Mouse (Mus musculus): ENCODE data around the gene Sult2a7. TPM values are rescaled to one million over a fixed set of nuclear protein-coding genes. Genes with fewer than 3 reads are reported as not detected.

The Sult2a7 gene
- not detected in 2 replicates for polyA plus RNA-seq (2014; fragmentation: Nextera tagmentation; extraction: Ambion mirVana)

GRCm38 (mm10) chr7:14494130-14494529 lies at the start of gene Sult2a7:
Gene Sult2a7 (minus strand): TSS chr7:14494230.
- Histone ChIP-seq H3K4me3 (replicated peaks; ENCODE audit: low read length) (no peak within 1 kb of the TSS), H3K27ac (no peak within 1 kb of the TSS), H3K9ac (no peak within 1 kb of the TSS), H3K9me3 (ENCODE audit: control insufficient read depth, low read length) (peaks cover 21% of the 10 kb centered on the region), H3K36me3 (replicated peaks; ENCODE audit: control insufficient read depth, insufficient read depth) (no peaks in the 10 kb centered on the region), H3K4me1 (replicated peaks; ENCODE audit: control insufficient read depth, insufficient read depth, low read length) (no peaks in the 10 kb centered on the region), H3K27me3 (ENCODE audit: control insufficient read depth, insufficient read depth, low read length) (no peaks in the 10 kb centered on the region), H3K4me2 (replicated peaks) (no peak within 1 kb of the TSS)
- no peak for ATAC-seq (ENCODE audit: low FRiP score)
- WGBS: 94% methylated on average over 4 of the region's 4 CpGs
- no peak for DNase-seq (ENCODE audit: low spot score)

DNA sequence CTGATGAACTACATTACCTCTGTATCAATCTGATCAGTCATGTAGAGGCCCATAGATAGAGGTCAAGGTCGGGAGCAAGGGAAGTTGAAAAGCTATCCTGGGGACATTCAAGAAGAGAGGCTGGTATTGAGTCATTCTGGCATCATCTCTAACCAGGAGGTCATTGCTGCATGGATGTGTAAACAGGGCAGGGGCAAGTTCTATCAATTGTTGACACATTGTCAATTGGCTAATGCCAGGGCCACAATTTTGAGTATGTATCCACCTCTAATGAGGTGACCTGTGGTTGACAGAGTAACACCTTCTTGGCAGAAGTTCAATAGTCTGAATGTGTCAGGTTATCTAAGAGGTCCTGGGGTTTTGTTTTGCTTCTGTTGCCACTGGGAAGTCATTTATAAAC lies 31.2 kb upstream of the Sult2a7 start:
- Histone ChIP-seq H3K9ac (no peak overlapping the region), H3K27me3 (ENCODE audit: control insufficient read depth, insufficient read depth, low read length) (no peaks in the 10 kb centered on the region), H3K4me3 (replicated peaks; ENCODE audit: low read length) (no peak overlapping the region), H3K4me2 (replicated peaks) (no peak overlapping the region), H3K4me1 (replicated peaks; ENCODE audit: control insufficient read depth, insufficient read depth, low read length) (no peaks in the 10 kb centered on the region), H3K9me3 (ENCODE audit: control insufficient read depth, low read length) (peaks cover 53% of the 10 kb centered on the region), H3K27ac (no peak overlapping the region), H3K36me3 (replicated peaks; ENCODE audit: control insufficient read depth, insufficient read depth) (no peaks in the 10 kb centered on the region)
- no peak for ATAC-seq (ENCODE audit: low FRiP score)
- no peak for DNase-seq (ENCODE audit: low spot score)
- 69% methylated on average over 1 of the region's 1 CpGs for WGBS

DNA sequence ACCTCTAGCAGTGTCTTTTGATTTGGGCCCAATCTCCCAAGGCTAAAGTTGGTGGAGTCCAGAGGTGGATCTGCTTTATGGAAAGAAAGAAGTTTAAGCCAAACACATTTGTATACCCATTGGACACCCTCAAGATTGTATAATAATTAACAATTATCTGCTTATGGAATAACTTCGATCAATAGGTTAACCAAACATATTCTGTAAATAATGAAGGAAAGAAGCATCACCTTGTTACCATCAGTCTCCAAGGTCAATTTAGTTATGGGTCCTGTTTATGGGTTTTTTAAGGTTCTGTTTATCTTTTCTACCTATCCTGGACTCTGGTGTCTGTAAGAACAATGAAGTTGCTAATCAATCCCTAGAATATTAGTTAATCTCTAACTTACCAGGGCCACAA lies 28.6 kb upstream of the Sult2a7 start:
- ATAC-seq (ENCODE audit: low FRiP score): no peak
- no peak overlapping the region for H3K4me3 ChIP-seq (replicated peaks; ENCODE audit: low read length)
- no peak overlapping the region for H3K4me2 ChIP-seq (replicated peaks)
- no peak overlapping the region for H3K9ac ChIP-seq
- no peaks in the 10 kb centered on the region for H3K4me1 ChIP-seq (replicated peaks; ENCODE audit: control insufficient read depth, insufficient read depth, low read length)
- WGBS: 87% methylated on average over 1 of the region's 1 CpGs
- no peak for DNase-seq (ENCODE audit: low spot score)
- no peaks in the 10 kb centered on the region for H3K36me3 ChIP-seq (replicated peaks; ENCODE audit: control insufficient read depth, insufficient read depth)
- H3K27ac ChIP-seq: no peak overlapping the region
- H3K9me3 ChIP-seq (ENCODE audit: control insufficient read depth, low read length): peaks cover 43% of the 10 kb centered on the region
- no peaks in the 10 kb centered on the region for H3K27me3 ChIP-seq (ENCODE audit: control insufficient read depth, insufficient read depth, low read length)

- H3K9ac ChIP-seq: no peak overlapping the region
- no peaks in the 10 kb centered on the region for H3K4me1 ChIP-seq (replicated peaks; ENCODE audit: control insufficient read depth, insufficient read depth, low read length)
- peaks cover 54% of the 10 kb centered on the region for H3K9me3 ChIP-seq (ENCODE audit: control insufficient read depth, low read length)
- H3K36me3 ChIP-seq (replicated peaks; ENCODE audit: control insufficient read depth, insufficient read depth): no peaks in the 10 kb centered on the region
- H3K27ac ChIP-seq: no peak overlapping the region
- no peak for DNase-seq (ENCODE audit: low spot score)
- H3K4me2 ChIP-seq (replicated peaks): no peak overlapping the region
- ATAC-seq (ENCODE audit: low FRiP score): no peak
- no peaks in the 10 kb centered on the region for H3K27me3 ChIP-seq (ENCODE audit: control insufficient read depth, insufficient read depth, low read length)
- 68% methylated on average over 3 of the region's 3 CpGs for WGBS
- no peak overlapping the region for H3K4me3 ChIP-seq (replicated peaks; ENCODE audit: low read length)
Observed at GRCm38 (mm10) chr7:14518301-14518700, 24.3 kb upstream of the Sult2a7 start.

GRCm38 (mm10) chr7:14492886-14493285 lies 1.1 kb downstream of the Sult2a7 start:
- WGBS: 74% methylated on average over 3 of the region's 3 CpGs
- H3K4me1 ChIP-seq (replicated peaks; ENCODE audit: control insufficient read depth, insufficient read depth, low read length): no peaks in the 10 kb centered on the region
- peaks cover 22% of the 10 kb centered on the region for H3K9me3 ChIP-seq (ENCODE audit: control insufficient read depth, low read length)
- H3K4me3 ChIP-seq (replicated peaks; ENCODE audit: low read length): no peak overlapping the region
- no peaks in the 10 kb centered on the region for H3K27me3 ChIP-seq (ENCODE audit: control insufficient read depth, insufficient read depth, low read length)
- H3K27ac ChIP-seq: no peak overlapping the region
- ATAC-seq (ENCODE audit: low FRiP score) (no peak), DNase-seq (ENCODE audit: low spot score) (no peak)
- no peaks in the 10 kb centered on the region for H3K36me3 ChIP-seq (replicated peaks; ENCODE audit: control insufficient read depth, insufficient read depth)
- no peak overlapping the region for H3K4me2 ChIP-seq (replicated peaks)
- no peak overlapping the region for H3K9ac ChIP-seq

GRCm38 (mm10) chr7:14446534-14446933 lies 47.5 kb downstream of the Sult2a7 start, which contains the start of gene Sult2a8:
Gene Sult2a8 (minus strand): TSS chr7:14446769.
- Histone ChIP-seq H3K9me3 (ENCODE audit: control insufficient read depth, low read length) (peaks cover 46% of the 10 kb centered on the region), H3K4me3 (replicated peaks; ENCODE audit: low read length) (no peak within 1 kb of the TSS), H3K27me3 (ENCODE audit: control insufficient read depth, insufficient read depth, low read length) (no peaks in the 10 kb centered on the region), H3K9ac (no peak within 1 kb of the TSS), H3K4me1 (replicated peaks; ENCODE audit: control insufficient read depth, insufficient read depth, low read length) (no peaks in the 10 kb centered on the region), H3K4me2 (replicated peaks) (no peak within 1 kb of the TSS), H3K27ac (no peak within 1 kb of the TSS), H3K36me3 (replicated peaks; ENCODE audit: control insufficient read depth, insufficient read depth) (no peaks in the 10 kb centered on the region)
- WGBS: 64% methylated on average over 3 of the region's 3 CpGs
- ATAC-seq (ENCODE audit: low FRiP score) (no peak), DNase-seq (ENCODE audit: low spot score) (no peak)

DNA sequence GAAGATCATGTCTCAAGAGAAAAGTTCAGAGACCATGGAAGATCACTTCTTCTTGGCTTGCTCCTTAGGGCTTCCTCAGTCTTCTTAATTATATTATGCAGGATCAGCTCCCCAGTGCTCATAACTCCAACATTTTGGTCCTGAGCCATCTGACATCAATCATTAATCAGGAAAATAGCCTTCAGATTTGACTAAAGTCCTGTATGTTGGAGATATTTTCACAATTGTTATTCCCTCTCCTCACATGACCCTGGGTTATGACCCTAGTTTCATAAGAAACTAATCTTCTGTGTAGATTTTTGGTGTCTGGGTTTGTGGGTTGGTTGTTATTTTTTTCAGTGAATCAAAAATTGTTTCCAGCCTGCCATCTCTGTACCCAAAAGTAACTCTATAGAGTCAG lies 54.4 kb downstream of the Sult2a7 start:
- no peak overlapping the region for H3K27ac ChIP-seq
- no peak for ATAC-seq (ENCODE audit: low FRiP score)
- no peak overlapping the region for H3K9ac ChIP-seq

GRCm38 (mm10) chr7:14438484-14438883 lies 55.5 kb downstream of the Sult2a7 start:
- DNase-seq (ENCODE audit: low spot score): no peak
- no peak overlapping the region for H3K9ac ChIP-seq
- H3K27me3 ChIP-seq (ENCODE audit: control insufficient read depth, insufficient read depth, low read length): no peaks in the 10 kb centered on the region
- H3K4me2 ChIP-seq (replicated peaks): no peak overlapping the region
- WGBS: 78% methylated on average over 1 of the region's 1 CpGs
- H3K36me3 ChIP-seq (replicated peaks; ENCODE audit: control insufficient read depth, insufficient read depth): no peaks in the 10 kb centered on the region
- ATAC-seq (ENCODE audit: low FRiP score): no peak
- H3K4me3 ChIP-seq (replicated peaks; ENCODE audit: low read length): no peak overlapping the region
- H3K9me3 ChIP-seq (ENCODE audit: control insufficient read depth, low read length): peaks cover 51% of the 10 kb centered on the region
- H3K4me1 ChIP-seq (replicated peaks; ENCODE audit: control insufficient read depth, insufficient read depth, low read length): no peaks in the 10 kb centered on the region
- no peak overlapping the region for H3K27ac ChIP-seq

More for the DNA sequence above, 54.4 kb downstream of the Sult2a7 start:
- no peaks in the 10 kb centered on the region for H3K36me3 ChIP-seq (replicated peaks; ENCODE audit: control insufficient read depth, insufficient read depth)
- H3K4me2 ChIP-seq (replicated peaks): no peak overlapping the region
- no peaks in the 10 kb centered on the region for H3K4me1 ChIP-seq (replicated peaks; ENCODE audit: control insufficient read depth, insufficient read depth, low read length)
- no peaks in the 10 kb centered on the region for H3K27me3 ChIP-seq (ENCODE audit: control insufficient read depth, insufficient read depth, low read length)
- no peak for DNase-seq (ENCODE audit: low spot score)
- no peak overlapping the region for H3K4me3 ChIP-seq (replicated peaks; ENCODE audit: low read length)
- H3K9me3 ChIP-seq (ENCODE audit: control insufficient read depth, low read length): peaks cover 54% of the 10 kb centered on the region

DNA sequence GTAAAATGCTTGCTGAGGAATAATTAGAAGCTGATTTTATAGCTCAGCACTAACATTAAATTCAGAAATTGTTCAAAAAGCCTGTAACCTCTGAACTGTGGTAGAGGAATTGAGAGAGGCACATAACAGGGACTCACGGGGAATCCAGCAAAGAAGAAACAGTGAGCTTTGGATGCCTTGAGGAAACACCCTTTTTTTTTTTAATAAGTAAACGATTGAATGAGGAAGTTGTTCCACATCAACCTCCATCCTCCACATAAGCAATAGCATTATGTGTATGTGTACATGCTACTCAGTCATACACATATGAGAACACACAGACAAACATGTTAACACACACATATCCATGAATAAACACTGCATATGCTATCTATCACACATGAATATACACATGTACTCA lies 56.0 kb downstream of the Sult2a7 start:
- 88% methylated on average over 2 of the region's 2 CpGs for WGBS
- H3K27me3 ChIP-seq (ENCODE audit: control insufficient read depth, insufficient read depth, low read length): no peaks in the 10 kb centered on the region
- H3K36me3 ChIP-seq (replicated peaks; ENCODE audit: control insufficient read depth, insufficient read depth): no peaks in the 10 kb centered on the region
- no peaks in the 10 kb centered on the region for H3K4me1 ChIP-seq (replicated peaks; ENCODE audit: control insufficient read depth, insufficient read depth, low read length)
- ATAC-seq (ENCODE audit: low FRiP score) (no peak), DNase-seq (ENCODE audit: low spot score) (no peak)
- no peak overlapping the region for H3K9ac ChIP-seq
- no peak overlapping the region for H3K4me3 ChIP-seq (replicated peaks; ENCODE audit: low read length)
- no peak overlapping the region for H3K4me2 ChIP-seq (replicated peaks)
- H3K27ac ChIP-seq: no peak overlapping the region
- peaks cover 51% of the 10 kb centered on the region for H3K9me3 ChIP-seq (ENCODE audit: control insufficient read depth, low read length)

Measured in hindbrain, embryonic 14.5 days (tissue).